Mouse (Mus musculus) neural tube, embryonic 15.5 days (tissue): ENCODE measurements at regions not wholly inside any gene's neighbourhood (a gene's known extent, or its start where the extent isn't known, plus 50 kb on each side); places are given as distances from the start of the nearest gene placed in this dataset.

ENCODE experiments used
- ATAC-seq: fragments of 200-750 bp; cut with Nextera tagmentation; 2 replicates; pipeline ENCODE4 v1.8.0; 2017; ENCODE audit warnings: mild to moderate bottlenecking, moderate TSS enrichment, moderate library complexity; ENCODE audit not compliant: low FRiP score
- H3K27ac ChIP-seq: fragments of 300-500 bp; sonication (generic); replicated peaks from 2 replicates; pipeline ENCODE4 v1.5.1; 2015; ENCODE audit warnings: mild to moderate bottlenecking, inconsistent platforms
- H3K27me3 ChIP-seq: fragments of 300-500 bp; sonication (generic); replicated peaks from 2 replicates; pipeline ENCODE4 v1.6.1; 2015; ENCODE audit warnings: inconsistent platforms
- H3K36me3 ChIP-seq: fragments of 300-500 bp; sonication (generic); 2 replicates; pipeline ENCODE4 v1.6.1; 2015; ENCODE audit warnings: inconsistent platforms
- H3K4me1 ChIP-seq: fragments of 300-500 bp; sonication (generic); 2 replicates; pipeline ENCODE4 v1.6.1; 2015; ENCODE audit warnings: inconsistent platforms
- H3K4me2 ChIP-seq: fragments of 300-500 bp; sonication (generic); 2 replicates; pipeline ENCODE4 v1.6.1; 2015; ENCODE audit warnings: inconsistent platforms, mild to moderate bottlenecking, moderate library complexity
- H3K4me3 ChIP-seq: fragments of 300-500 bp; sonication (generic); replicated peaks from 2 replicates; pipeline ENCODE4 v1.5.1; 2015; ENCODE audit warnings: mild to moderate bottlenecking, inconsistent platforms
- H3K9ac ChIP-seq: fragments of 300-500 bp; sonication (generic); replicated peaks from 2 replicates; pipeline ENCODE4 v1.6.1; 2015; ENCODE audit warnings: mild to moderate bottlenecking, inconsistent platforms
- H3K9me3 ChIP-seq: fragments of 300-500 bp; sonication (generic); replicated peaks from 2 replicates; pipeline ENCODE4 v1.6.1; 2016; ENCODE audit warnings: inconsistent platforms
- WGBS: fragments of 180-500 bp; shearing (Covaris S2); methylation state at CpG from one replicate; pipeline ENCODE4 v1.1.7; 2015; ENCODE audit warnings: mixed read lengths; 5-methylcytosine and 5-hydroxymethylcytosine counted together

GRCm38 (mm10) chr13:5511784-5512183 is 349.5 kb upstream of the Klf6 start:
- Histone ChIP-seq H3K36me3 (no peaks in the 10 kb centered on the region), H3K9me3 (no peaks in the 10 kb centered on the region), H3K4me1 (no peaks in the 10 kb centered on the region), H3K4me2 (no peak overlapping the region), H3K27me3 (no peaks in the 10 kb centered on the region), H3K4me3 (no peak overlapping the region), H3K9ac (no peak overlapping the region), H3K27ac (no peak overlapping the region)
- ATAC-seq = no peak

- Histone ChIP-seq H3K4me1 (no peaks in the 10 kb centered on the region), H3K4me3 (no peak overlapping the region), H3K9me3 (no peaks in the 10 kb centered on the region), H3K4me2 (no peak overlapping the region), H3K9ac (no peak overlapping the region), H3K36me3 (no peaks in the 10 kb centered on the region), H3K27me3 (no peaks in the 10 kb centered on the region), H3K27ac (no peak overlapping the region)
- WGBS = 70% methylated on average over 2 of the region's 2 CpGs
- ATAC-seq = no peak
These were observed 345.7 kb upstream of the Klf6 start for GRCm38 (mm10) chr13:5515552-5515951.

GRCm38 (mm10) chr13:5516088-5516487 is 345.2 kb upstream of the Klf6 start:
- no peaks in the 10 kb centered on the region for H3K27me3 ChIP-seq
- H3K4me3 ChIP-seq = no peak overlapping the region
- H3K9ac ChIP-seq = no peak overlapping the region
- H3K36me3 ChIP-seq = no peaks in the 10 kb centered on the region
- ATAC-seq = no peak
- no peak overlapping the region for H3K27ac ChIP-seq
- WGBS = 89% methylated on average over 2 of the region's 2 CpGs
- no peaks in the 10 kb centered on the region for H3K4me1 ChIP-seq
- no peak overlapping the region for H3K4me2 ChIP-seq
- H3K9me3 ChIP-seq = no peaks in the 10 kb centered on the region

- no peak for ATAC-seq
- Histone ChIP-seq H3K4me1 (no peaks in the 10 kb centered on the region), H3K9ac (no peak overlapping the region), H3K27me3 (no peaks in the 10 kb centered on the region), H3K4me3 (no peak overlapping the region), H3K36me3 (no peaks in the 10 kb centered on the region), H3K4me2 (no peak overlapping the region), H3K27ac (no peak overlapping the region), H3K9me3 (no peaks in the 10 kb centered on the region)
- 88% methylated on average over 1 of the region's 1 CpGs for WGBS
These were observed 342.1 kb upstream of the Klf6 start for GRCm38 (mm10) chr13:5519181-5519580.

- WGBS = 65% methylated on average over 1 of the region's 1 CpGs
- Histone ChIP-seq H3K4me3 (no peak overlapping the region), H3K9me3 (no peaks in the 10 kb centered on the region), H3K36me3 (no peaks in the 10 kb centered on the region), H3K27me3 (no peaks in the 10 kb centered on the region), H3K4me2 (no peak overlapping the region), H3K9ac (no peak overlapping the region), H3K27ac (no peak overlapping the region), H3K4me1 (no peaks in the 10 kb centered on the region)
- ATAC-seq = no peak
These were observed 341.7 kb upstream of the Klf6 start for GRCm38 (mm10) chr13:5519600-5519999.

GRCm38 (mm10) chr13:5527400-5527799 is 333.9 kb upstream of the Klf6 start:
- no peak for ATAC-seq
- Histone ChIP-seq H3K27me3 (no peaks in the 10 kb centered on the region), H3K36me3 (no peaks in the 10 kb centered on the region), H3K4me1 (no peaks in the 10 kb centered on the region), H3K9me3 (no peaks in the 10 kb centered on the region), H3K27ac (no peak overlapping the region), H3K4me3 (no peak overlapping the region), H3K4me2 (no peak overlapping the region), H3K9ac (no peak overlapping the region)
- 100% methylated on average over 1 of the region's 1 CpGs for WGBS

- no peaks in the 10 kb centered on the region for H3K9me3 ChIP-seq
- ATAC-seq = no peak
- no peaks in the 10 kb centered on the region for H3K36me3 ChIP-seq
- H3K9ac ChIP-seq = no peak overlapping the region
- H3K27ac ChIP-seq = no peak overlapping the region
- H3K4me1 ChIP-seq = no peaks in the 10 kb centered on the region
- 48% methylated on average over 1 of the region's 1 CpGs for WGBS
- H3K4me3 ChIP-seq = no peak overlapping the region
- H3K27me3 ChIP-seq = no peaks in the 10 kb centered on the region
- H3K4me2 ChIP-seq = no peak overlapping the region
These were observed 321.0 kb upstream of the Klf6 start for GRCm38 (mm10) chr13:5540321-5540720.

GRCm38 (mm10) chr13:5545521-5545920 is 315.8 kb upstream of the Klf6 start:
- no peak for ATAC-seq
- no peak overlapping the region for H3K4me2 ChIP-seq
- H3K4me3 ChIP-seq = no peak overlapping the region
- no peak overlapping the region for H3K27ac ChIP-seq
- no peaks in the 10 kb centered on the region for H3K9me3 ChIP-seq
- H3K27me3 ChIP-seq = no peaks in the 10 kb centered on the region
- H3K4me1 ChIP-seq = no peaks in the 10 kb centered on the region
- H3K9ac ChIP-seq = no peak overlapping the region
- H3K36me3 ChIP-seq = no peaks in the 10 kb centered on the region

GRCm38 (mm10) chr13:5546011-5546410 is 315.3 kb upstream of the Klf6 start:
- 96% methylated on average over 2 of the region's 2 CpGs for WGBS
- no peak for ATAC-seq
- Histone ChIP-seq H3K9me3 (no peaks in the 10 kb centered on the region), H3K9ac (no peak overlapping the region), H3K4me3 (no peak overlapping the region), H3K36me3 (no peaks in the 10 kb centered on the region), H3K4me1 (no peaks in the 10 kb centered on the region), H3K27me3 (no peaks in the 10 kb centered on the region), H3K4me2 (no peak overlapping the region), H3K27ac (no peak overlapping the region)

GRCm38 (mm10) chr13:5546937-5547336 is 314.3 kb upstream of the Klf6 start:
- Histone ChIP-seq H3K36me3 (no peaks in the 10 kb centered on the region), H3K27me3 (no peaks in the 10 kb centered on the region), H3K9me3 (no peaks in the 10 kb centered on the region), H3K27ac (no peak overlapping the region), H3K9ac (no peak overlapping the region), H3K4me3 (no peak overlapping the region), H3K4me1 (no peaks in the 10 kb centered on the region), H3K4me2 (no peak overlapping the region)
- no peak for ATAC-seq
- WGBS = 58% methylated on average over 1 of the region's 1 CpGs

- Histone ChIP-seq H3K4me2 (no peak overlapping the region), H3K9me3 (no peaks in the 10 kb centered on the region), H3K9ac (no peak overlapping the region), H3K4me1 (no peaks in the 10 kb centered on the region), H3K36me3 (no peaks in the 10 kb centered on the region), H3K4me3 (no peak overlapping the region), H3K27me3 (no peaks in the 10 kb centered on the region), H3K27ac (no peak overlapping the region)
- 88% methylated on average over 1 of the region's 1 CpGs for WGBS
- no peak for ATAC-seq
These were observed 312.5 kb upstream of the Klf6 start for GRCm38 (mm10) chr13:5548768-5549167.

- no peak for ATAC-seq
- H3K36me3 ChIP-seq = no peaks in the 10 kb centered on the region
- WGBS = 87% methylated on average over 4 of the region's 4 CpGs
- H3K27ac ChIP-seq = no peak overlapping the region
- H3K4me2 ChIP-seq = no peak overlapping the region
- no peaks in the 10 kb centered on the region for H3K27me3 ChIP-seq
- no peaks in the 10 kb centered on the region for H3K4me1 ChIP-seq
- no peak overlapping the region for H3K4me3 ChIP-seq
- H3K9me3 ChIP-seq = no peaks in the 10 kb centered on the region
- no peak overlapping the region for H3K9ac ChIP-seq
These were observed 312.1 kb upstream of the Klf6 start for GRCm38 (mm10) chr13:5549175-5549574.

- Histone ChIP-seq H3K9ac (no peak overlapping the region), H3K27me3 (no peaks in the 10 kb centered on the region), H3K4me1 (no peaks in the 10 kb centered on the region), H3K27ac (no peak overlapping the region), H3K36me3 (no peaks in the 10 kb centered on the region), H3K9me3 (no peaks in the 10 kb centered on the region), H3K4me2 (no peak overlapping the region), H3K4me3 (no peak overlapping the region)
- no peak for ATAC-seq
- WGBS = 96% methylated on average over 7 of the region's 7 CpGs
These were observed 311.5 kb upstream of the Klf6 start for GRCm38 (mm10) chr13:5549747-5550146.
